Mouse (Mus musculus) erythroid progenitor cell, adult 5-6 weeks (primary cell): ENCODE data around the gene Cmtm3. TPM values are rescaled to one million over a fixed set of nuclear protein-coding genes. Genes with fewer than 3 reads are reported as not detected.
"Not testable (repeated sequence)": the region's sequence is repeated elsewhere in the genome, so short reads cannot be mapped to it uniquely, and the experiment has no call there.

ENCODE experiments used
- ATAC-seq: replicated peaks from 2 replicates; pipeline ENCODE4 v1.8.0; 2016; ENCODE audit warnings: moderate number of reproducible peaks, mild to moderate bottlenecking, moderate TSS enrichment, inconsistent platforms; ENCODE audit not compliant: poor library complexity, low FRiP score, severe bottlenecking
- total RNA-seq, 2 experiments: library from RNA; stranded (forward) in 1 of 2; stranded (reverse) in 1 of 2; fragments of 150-400 nt in 1 of 2; fragments of 186-747, 209-891 nt in 1 of 2; gene quantifications; 2 replicates each; pipeline versions ENCODE4 v1.2.3 to v1.2.4; 2015 to 2017; ENCODE audit warnings: low replicate concordance in 2 of 2

The Cmtm3 gene
- total RNA-seq (2015; ENCODE audit: low replicate concordance) (2.9 and 10.8 TPM in 2 replicates), total RNA-seq (2017; ENCODE audit: low replicate concordance) (6.0 TPM in 1 of 2 replicates, not detected in the other)

DNA sequence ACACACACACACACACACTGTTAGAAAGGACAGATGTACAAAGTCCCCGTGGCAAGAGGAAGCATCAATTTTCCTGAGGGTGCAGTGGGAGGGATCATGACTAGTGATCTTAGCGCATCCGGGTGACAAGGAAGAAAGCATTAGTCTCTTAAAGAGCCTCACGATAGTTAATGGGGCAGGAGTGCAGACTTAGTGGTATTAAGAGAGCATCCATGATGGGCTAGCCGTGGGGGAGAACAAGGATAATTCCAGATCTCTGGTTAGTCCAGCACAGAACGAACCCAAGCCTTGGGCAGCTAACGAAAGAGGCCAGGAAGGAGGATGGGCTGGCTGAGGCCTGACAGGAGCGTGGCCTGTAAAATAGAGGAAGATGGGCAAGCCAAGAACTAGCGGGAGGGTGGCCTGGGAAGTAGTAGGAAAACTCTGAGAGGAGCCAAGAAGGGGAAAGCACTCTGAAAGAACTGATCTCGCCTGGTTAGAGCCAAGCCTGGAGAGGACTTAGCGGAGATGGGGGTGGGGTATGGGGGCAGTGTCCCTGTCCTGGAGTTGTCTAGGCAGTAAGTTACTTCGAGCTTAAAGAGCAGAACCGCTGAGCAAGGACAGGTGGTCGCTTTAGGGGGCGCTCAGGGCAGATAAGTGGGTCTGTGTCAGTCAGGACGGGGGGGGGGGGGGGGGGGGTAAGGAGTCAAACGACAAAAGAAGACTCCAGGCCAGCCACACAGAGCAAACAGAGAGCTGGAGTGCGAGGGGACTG lies at the start of gene Cmtm3:
Gene Cmtm3, plus strand, starts transcription at position 182 of the 754 bp plus-strand sequence.
- no peak for ATAC-seq

DNA sequence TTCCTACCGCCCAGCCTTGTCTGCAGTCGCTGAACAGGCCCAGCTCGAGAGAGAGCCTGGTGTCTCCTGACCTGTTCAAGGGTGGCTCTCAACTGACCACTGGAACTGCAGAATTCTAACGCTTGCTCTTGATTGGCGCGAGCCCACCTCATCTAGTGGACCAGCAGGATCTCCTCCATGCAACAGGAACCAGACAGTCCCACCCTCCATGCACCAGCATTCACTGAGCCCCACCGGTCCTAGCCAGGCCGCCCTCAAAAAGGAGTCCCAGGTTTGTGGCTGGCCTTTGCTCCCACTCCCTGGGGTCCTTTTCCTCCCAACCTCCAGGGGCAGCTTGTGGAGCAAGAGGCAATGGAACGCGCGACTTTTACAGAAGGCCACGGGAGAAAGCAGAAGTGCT lies 46.1 kb upstream of the Cmtm3 start, which contains the start of gene Cmtm2a:
Gene Cmtm2a, minus strand, starts transcription at position 101 of the 400 bp plus-strand sequence.
- 0 out of 2 replicates have a peak, but pooled peaks have one; percentile 14 for ATAC-seq

DNA sequence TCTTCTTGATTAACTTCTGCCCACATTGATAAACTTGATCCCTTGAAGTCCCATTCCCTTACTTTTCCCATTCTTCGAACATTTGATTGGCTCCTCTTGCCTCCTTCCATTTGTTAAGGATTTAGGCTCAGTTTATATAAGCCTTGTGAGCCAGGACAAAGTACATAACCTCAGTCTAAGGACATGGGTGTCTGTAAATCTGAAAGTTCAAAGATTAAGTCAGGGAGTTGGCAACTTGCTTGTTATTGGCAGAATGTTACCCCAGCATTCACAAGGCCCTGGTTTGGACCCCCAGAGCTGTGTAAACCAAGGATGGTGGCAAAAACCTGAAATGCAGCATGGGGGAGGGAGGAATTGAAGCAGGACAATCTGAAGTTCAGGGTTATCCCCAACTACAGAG lies 44.8 kb upstream of the Cmtm3 start:
- ATAC-seq = no peak

DNA sequence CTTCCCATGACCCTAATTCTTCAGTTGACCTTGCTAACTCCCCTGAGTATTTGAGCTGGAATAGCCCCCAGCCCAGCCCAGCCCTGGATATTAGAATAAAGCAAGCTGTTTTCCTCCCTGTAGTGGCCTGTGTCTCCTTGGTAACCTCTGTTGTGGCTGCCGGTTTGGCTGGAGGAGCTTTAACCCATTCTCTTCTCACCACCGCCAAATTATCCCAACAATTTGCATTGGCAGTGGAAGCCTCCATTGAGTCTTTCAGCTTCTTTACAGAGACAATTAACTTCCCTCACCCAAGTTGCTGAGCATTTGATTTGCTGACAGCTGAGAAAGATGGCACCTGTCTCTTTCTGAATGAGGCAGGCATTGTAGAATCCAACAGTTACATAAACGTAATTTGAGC lies 37.6 kb upstream of the Cmtm3 start:
- ATAC-seq = not testable (repeated sequence)

DNA sequence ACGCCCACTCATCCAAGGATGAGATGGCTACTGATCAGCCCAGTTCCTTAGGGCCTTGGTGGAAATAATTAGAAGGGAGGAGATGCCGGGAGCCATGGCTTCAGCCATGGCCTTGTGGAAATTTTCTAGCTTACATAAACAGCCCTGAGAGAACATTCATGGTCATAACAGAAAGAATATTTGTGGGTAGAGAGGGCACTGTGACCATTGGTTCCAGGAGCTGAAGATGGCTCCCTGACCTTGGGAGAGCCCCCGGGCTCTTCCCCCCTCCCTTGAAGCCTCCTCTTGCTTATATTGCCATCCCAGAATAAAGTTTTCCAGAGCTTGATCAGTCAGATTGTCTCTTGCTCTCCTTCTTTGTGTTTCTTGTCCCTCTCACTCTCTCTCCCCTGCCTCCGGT lies 36.7 kb upstream of the Cmtm3 start:
- ATAC-seq = not testable (repeated sequence)

DNA sequence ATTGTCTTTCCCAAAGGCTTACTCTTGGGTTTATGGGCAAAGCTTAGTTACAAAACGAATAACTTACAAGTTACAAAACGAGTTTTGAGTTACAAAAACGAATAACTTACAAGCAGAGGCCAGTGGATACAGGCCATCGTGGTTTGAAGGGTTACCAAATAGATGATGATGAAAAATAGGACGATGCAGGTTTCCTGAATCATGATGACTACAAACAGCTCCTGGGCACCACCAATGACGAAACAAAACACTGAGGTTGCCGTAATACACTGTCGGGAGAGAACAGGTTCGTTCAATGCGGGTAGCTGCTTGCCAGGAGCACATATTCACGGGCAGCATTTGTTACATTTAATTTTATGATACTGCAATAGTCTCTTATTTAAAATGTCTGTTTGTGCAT lies 34.2 kb upstream of the Cmtm3 start:
- ATAC-seq = no peak

DNA sequence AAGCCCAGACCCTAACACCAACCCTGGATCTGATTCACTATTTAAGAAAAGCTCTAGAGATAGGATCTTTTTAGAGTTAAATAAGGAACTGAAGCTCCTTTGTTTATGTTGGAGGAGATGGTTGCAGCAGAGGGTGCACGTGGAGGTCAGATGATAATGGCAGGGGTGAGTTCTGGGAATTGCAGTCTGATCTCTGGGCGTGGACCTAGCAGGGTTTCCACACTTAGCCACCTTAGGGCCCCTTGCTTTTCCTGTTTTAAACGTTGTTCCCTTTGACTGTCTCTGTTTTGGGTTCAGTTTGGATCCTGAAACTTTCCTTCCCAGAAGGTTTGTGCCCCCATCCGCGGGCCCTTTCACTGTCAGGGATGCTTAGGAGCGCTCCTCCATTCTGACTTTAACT lies 30.9 kb upstream of the Cmtm3 start:
- not testable (repeated sequence) for ATAC-seq

DNA sequence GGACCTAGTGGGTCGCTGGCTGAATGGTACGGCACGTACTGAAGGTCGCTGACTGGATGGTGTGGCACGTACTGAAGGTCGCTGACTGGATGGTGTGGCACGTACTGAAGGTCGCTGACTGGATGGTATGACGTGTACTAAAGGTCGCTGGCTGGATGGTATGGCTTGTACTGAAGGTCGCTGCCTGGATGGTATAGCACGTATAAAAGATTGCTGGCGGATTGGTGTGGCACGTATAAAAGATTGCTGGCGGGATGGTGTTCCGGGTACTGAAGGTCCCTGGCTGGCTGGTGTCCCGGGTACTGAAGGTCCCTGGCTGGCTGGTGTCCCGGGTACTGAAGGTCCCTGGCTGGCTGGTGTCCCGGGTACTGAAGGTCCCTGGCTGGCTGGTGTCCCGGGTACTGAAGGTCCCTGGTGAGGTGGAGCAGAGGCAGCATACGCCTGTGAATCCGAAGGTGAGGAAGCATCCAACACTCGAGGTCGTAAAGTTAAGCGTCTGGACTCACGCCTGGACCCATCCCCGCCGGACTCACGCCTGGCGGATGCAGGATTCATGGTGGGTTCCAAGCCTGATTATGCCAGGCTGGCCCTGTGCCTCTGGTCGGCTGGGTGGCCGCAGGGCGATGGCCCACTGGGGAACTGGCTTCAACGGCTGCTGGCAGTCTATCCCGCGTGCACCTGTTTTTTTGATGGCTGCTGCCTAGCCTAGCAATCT lies 29.6 kb upstream of the Cmtm3 start, which contains the start of the genes Gm45711 and Cmtm1:
Gene Gm45711, minus strand, starts transcription at position 641 of the 715 bp plus-strand sequence.
Gene Cmtm1, minus strand, starts transcription at position 705 of the 715 bp plus-strand sequence.
- ATAC-seq = not testable (repeated sequence)

DNA sequence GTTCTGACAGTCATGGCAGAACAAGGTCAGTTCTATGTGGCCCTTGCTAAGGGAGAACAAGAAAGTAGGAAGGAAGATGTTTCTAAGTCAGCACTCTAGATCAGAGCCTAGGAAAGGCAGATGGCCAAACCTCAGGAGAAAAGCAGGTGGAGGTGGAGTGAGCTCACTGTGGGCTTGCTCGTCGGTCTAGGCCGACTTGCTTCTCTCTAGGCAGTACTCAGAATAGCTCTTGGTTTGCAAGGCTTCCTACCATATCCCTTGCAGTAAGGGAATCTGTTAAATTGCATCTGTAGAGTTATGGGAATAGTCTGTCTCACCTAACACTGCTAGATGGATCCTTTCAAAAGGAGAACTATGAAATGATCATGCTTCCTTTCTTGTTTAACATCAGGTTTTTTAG lies 27.2 kb upstream of the Cmtm3 start:
- ATAC-seq = not testable (repeated sequence)

DNA sequence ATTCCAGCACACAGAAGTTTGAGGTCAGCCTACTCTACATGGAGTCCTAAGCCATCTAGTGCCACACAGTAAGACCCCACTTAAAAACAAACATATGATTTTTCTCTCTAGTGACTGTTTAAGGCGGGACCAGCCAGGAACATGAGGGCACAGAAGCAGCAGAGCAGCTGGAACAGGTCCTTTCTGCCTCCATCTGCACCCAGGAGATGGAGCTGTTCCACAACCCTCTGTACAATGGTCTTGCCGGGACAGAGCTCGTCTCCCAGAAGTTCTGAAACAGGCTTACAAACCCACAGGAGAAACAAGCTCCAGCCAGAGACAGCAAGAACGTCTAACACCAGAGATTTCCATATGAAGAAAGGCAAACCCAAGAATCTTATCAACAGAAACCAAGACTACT lies 25.9 kb upstream of the Cmtm3 start:
- ATAC-seq = no peak

DNA sequence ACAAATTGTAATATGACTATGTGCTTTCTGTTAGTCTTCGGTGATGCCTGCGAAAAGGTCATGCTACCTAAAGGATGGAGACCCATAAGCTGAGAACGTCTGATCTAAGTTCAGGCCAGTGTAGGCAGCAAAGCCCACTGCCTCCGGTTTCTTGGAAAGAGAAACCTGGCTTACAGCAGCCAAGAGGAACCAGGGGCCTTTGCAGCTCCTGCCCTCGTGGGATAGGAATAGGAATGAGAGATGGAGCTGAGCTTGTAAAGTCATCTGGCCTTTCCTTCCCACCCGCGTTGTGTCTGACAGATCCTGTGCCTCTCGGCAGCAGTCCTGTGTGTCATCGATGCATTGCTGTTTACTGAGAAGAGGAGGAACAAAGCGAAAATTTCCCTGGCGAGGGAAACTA lies 17.9 kb upstream of the Cmtm3 start, which contains the start of gene Gm11020:
Gene Gm11020, plus strand, starts transcription at position 301 of the 400 bp plus-strand sequence.
- not testable (repeated sequence) for ATAC-seq

DNA sequence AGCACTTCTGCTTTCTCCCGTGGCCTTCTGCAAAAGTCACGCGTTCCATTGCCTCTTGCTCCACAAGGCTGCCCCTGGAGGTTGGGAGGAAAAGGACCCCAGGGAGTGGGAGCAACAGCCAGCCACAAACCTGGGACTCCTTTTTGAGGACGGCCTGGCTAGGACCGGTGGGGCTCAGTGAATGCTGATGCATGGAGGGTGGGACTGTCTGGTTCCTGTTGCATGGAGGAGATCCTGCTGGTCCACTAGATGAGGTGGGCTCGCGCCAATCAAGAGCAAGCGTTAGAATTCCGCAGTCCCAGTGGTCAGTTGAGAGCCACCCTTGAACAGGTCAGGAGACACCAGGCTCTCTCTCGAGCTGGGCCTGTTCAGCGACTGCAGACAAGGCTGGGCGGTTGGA lies 17.3 kb upstream of the Cmtm3 start, which contains the start of gene Cmtm2b:
Gene Cmtm2b, plus strand, starts transcription at position 301 of the 400 bp plus-strand sequence.
- ATAC-seq = not testable (repeated sequence)

DNA sequence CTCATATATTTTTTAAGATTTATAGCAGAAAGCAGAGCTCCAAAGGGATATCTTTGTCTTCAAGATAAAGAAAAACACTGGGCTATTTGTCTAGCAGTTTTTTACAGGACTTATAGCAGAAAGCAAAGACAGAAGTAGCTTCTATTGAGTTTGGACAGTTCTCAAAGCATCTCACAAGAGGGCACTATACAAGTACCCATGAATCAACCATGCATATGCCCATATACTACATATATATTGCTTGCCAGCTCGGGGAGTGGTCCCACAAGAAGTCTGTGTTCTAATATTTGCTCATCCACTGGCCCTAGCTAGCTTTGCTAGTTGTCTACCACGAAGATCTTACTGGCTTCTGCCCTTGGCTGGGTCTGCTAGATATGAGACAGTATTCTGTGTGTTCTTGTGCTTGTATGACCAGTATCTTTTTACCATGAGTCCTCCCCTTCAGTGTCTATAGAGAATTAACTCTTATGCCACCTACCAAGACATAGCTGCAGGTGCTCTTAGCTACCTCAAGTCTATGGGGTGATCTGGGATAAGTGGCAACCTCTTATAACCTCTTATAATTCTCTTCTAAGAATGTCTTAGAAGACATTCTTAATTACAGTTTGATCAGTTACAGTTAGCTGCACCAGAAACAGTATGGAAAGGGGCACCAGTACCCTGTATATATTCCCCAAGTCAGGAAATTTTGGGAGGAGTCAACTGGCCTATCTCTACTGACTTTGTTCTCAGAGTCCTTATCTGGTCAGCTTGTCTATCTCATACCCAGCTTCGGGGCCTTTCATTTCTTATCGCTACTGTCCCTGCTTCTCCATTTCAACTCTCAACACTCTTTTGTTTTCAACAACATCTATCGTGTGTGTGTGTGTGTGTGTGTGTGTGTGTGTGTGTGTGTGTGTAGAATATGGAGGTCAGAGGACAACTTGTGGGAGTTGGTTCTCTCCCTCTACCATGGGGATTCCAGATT lies 6.3 kb upstream of the Cmtm3 start:
- no peak for ATAC-seq

DNA sequence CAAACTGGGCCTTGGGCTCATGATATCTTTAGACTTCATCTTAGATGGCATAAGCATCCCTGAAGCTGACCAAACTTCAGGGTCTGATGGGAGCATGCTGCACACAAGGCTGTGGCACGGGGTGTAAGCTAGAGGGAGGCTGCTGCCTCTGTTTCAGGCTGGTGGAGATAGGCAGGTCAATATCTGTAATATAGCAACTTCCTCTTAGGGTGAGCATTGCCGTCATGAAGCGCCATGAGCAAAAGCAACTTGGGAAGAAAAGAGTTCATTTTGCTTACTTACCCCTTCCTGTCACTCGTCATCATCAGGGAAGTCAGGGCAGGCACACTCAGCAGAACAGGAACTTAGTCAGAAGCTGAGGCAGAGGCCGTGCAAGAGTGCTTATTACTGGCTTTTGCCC lies 5.4 kb upstream of the Cmtm3 start:
- no peak for ATAC-seq

DNA sequence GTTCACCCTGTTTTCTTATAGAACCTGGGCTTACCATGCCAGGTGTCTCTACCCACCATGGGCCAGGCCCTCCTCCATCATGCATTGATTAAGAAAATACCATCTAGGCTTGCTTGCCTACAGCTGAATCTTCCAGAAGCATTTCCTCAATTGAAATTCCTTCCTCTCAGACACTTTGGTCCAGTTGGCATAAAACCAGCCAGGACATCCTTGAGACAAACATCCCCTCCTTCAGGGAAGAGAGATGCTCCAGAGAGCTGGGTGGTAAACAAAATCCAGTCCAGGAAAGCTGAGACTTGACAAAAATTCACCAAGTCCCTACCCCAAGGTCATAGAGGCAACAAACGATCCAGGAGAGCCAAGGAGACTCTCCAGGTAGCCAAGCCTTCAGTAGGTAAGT lies 5.0 kb upstream of the Cmtm3 start:
- ATAC-seq = no peak

DNA sequence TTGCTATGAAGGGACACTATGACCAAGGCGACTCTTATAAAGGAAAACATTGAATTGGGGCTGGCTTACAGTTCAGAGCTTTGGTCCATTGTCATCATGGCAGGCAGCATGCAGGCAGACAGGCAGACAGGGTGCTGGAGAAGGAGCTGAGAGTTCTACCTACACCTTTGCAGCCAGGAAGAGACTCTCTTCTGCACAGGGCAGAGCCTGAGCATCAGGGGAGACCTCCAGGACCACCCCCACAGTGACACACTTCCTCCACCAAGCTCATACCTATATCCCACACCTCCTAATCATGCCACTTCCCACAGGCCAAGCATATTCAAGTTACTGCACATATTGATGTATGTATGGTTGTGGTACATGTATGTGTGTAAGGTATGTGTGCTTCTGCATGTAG lies 2.4 kb upstream of the Cmtm3 start:
- ATAC-seq = no peak

DNA sequence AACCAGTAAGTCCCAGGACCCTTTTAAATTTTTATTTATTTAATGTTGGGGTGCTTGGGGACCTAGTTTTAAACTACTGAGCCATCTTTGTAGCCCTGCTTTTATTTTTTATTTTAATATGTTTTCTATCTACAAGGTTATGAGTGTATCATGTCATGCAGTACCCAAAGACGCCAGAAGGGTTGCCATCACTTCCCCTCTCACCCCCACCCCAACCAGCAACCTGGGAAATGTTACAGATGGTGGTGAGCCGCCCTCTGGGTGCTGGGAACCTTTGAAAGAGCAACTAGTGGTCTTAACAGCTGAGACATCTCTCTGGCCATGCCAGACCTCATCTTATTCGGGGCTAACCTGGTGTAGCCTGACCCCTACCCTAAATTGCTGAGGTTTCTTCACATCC lies 1.3 kb upstream of the Cmtm3 start:
- ATAC-seq = no peak

DNA sequence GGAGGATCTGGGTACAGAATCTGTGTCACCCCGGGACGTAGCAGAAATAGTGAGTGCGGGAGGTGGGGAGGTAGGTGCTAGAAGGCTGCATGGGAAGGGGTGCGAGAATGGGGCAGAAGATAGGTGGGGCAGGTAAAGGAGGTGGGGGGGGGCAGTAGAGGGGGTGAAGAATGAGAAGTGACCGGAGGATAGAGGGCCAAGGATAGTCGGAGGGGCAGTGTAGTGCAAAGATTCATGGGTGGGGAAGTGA lies 698 bp downstream of the Cmtm3 start:
- no peak for ATAC-seq

DNA sequence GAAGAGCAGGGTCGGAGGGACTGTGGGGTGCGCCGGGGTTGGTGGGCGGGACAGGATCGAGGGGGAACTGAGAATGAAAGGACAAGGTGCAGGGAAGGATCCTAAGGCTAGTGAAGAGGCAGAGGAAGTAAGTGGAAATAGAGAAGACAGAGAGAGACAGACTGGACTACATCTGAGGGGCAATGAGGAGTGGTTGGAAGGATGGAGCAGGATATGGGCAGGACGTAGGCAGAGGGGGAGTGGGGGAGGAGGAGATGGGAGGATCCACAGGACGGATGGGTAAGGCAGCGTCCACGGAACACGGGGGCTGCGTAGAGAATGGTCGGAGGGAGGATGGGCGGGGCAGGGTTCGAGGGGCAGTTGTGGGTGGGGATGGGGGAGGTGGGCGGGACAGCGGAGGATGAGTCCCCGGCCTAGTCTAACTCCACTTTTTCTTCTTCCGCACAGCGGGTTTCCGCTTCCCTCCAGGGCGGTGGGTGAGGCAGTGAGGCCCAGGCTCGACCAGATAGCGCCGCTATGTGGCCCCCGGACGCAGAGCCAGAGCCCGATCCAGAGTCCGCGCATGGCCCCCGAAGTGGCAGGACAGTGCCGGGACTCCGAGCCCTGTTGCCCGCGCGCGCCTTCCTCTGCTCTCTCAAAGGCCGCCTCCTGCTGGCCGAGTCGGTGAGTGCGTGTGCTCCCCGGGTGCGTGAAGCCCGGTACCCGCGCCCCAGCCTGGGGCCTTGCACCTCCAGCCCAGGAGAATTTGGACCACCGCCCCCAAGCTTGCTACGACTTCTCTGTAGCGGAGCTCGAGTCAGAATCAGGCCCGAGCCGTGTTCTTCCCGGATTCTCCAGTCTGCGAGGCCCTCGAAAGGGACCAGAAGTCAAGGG lies 1.3 kb downstream of the Cmtm3 start:
- ATAC-seq = no peak
